Mouse (Mus musculus) stomach, postnatal 0 days (tissue): ENCODE data around the gene Ino80e.

Source experiments
- CTCF ChIP-seq: IDR thresholded peaks from 2 replicates; pipeline ENCODE4 v1.5.1; 2016; ENCODE audit warnings: antibody characterized with exemption, low read depth, mild to moderate bottlenecking, moderate library complexity
- EP300 ChIP-seq: optimal IDR thresholded peaks from 2 replicates; pipeline ENCODE3; 2016; ENCODE audit warnings: antibody characterized with exemption

DNA sequence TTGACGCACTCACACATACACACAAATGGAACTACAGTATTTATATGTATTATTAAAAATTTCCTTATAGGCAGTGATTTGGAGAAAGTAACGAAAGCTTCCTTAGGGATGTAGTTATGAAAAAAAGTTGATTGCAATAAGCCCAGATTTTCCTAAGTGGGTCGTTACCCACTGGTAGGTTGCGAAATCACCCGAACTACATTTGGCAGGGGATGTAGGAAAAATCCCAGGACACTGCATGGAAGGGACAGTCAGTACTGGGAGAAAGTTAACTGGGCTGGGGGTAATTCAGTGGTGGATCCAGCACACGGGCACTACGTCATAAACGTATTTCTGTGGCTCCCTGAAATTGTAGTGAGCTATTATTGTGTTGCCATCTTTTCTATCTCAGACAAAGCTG is 45.7 kb downstream of the Ino80e start:
- TF ChIP-seq CTCF (no peak), EP300 (no peak)
